Mouse (Mus musculus): ENCODE data around the gene Rdh8. TPM values are rescaled to one million over a fixed set of nuclear protein-coding genes. Genes with fewer than 3 reads are reported as not detected.
"Not testable (repeated sequence)": the region's sequence is repeated elsewhere in the genome, so short reads cannot be mapped to it uniquely, and the experiment has no call there.

Rdh8 gene
- total RNA-seq (2021) = not detected in 2 replicates
- long read RNA-seq = 0 reads

- no peak for DNase-seq
These were observed at the start of gene Rdh8 for GRCm38 (mm10) chr9:20818236-20818635. Gene Rdh8, plus strand, starts transcription at chr9:20818503.

- DNase-seq = no peak
These were observed 37.0 kb upstream of the Rdh8 start for GRCm38 (mm10) chr9:20781286-20781685.

GRCm38 (mm10) chr9:20785055-20785454 lies 33.2 kb upstream of the Rdh8 start:
- no peak for DNase-seq

- DNase-seq = no peak
These were observed 30.3 kb upstream of the Rdh8 start for GRCm38 (mm10) chr9:20787992-20788391.

GRCm38 (mm10) chr9:20789651-20790050 lies 28.7 kb upstream of the Rdh8 start:
- DNase-seq = no peak

- no peak for DNase-seq
These were observed 28.0 kb upstream of the Rdh8 start for GRCm38 (mm10) chr9:20790345-20790744.

GRCm38 (mm10) chr9:20794108-20794806 lies 24.0 kb upstream of the Rdh8 start:
- no peak for DNase-seq

- peak; percentile 67 for DNase-seq
These were observed 13.8 kb upstream of the Rdh8 start for GRCm38 (mm10) chr9:20804266-20805158.

GRCm38 (mm10) chr9:20805159-20805495 lies 13.2 kb upstream of the Rdh8 start:
- DNase-seq = peak; percentile 57

- DNase-seq = peak; percentile 30
These were observed 12.6 kb upstream of the Rdh8 start for GRCm38 (mm10) chr9:20805706-20806105.

- DNase-seq = peak; percentile 42
These were observed 8.0 kb upstream of the Rdh8 start for GRCm38 (mm10) chr9:20810271-20810670.

GRCm38 (mm10) chr9:20810773-20811172 lies 7.5 kb upstream of the Rdh8 start:
- no peak for DNase-seq

- DNase-seq = peak; percentile 78
These were observed 5.6 kb upstream of the Rdh8 start for GRCm38 (mm10) chr9:20812537-20813271.

GRCm38 (mm10) chr9:20814521-20815272 lies 3.6 kb upstream of the Rdh8 start, which contains the start of gene Col5a3:
Gene Col5a3, minus strand, starts transcription at chr9:20815067.
- DNase-seq = peak; percentile 82

- no peak for DNase-seq
These were observed 1.7 kb downstream of the Rdh8 start for GRCm38 (mm10) chr9:20820001-20820400.

- no peak for DNase-seq
These were observed 4.5 kb downstream of the Rdh8 start for GRCm38 (mm10) chr9:20822821-20823220.

GRCm38 (mm10) chr9:20825781-20826180 lies 7.5 kb downstream of the Rdh8 start:
- DNase-seq = no peak

GRCm38 (mm10) chr9:20828127-20828526 lies 9.8 kb downstream of the Rdh8 start:
- DNase-seq = no peak

GRCm38 (mm10) chr9:20830901-20831643 lies 12.8 kb downstream of the Rdh8 start:
- peak; percentile 98 for DNase-seq

- no peak for DNase-seq
These were observed 16.6 kb downstream of the Rdh8 start for GRCm38 (mm10) chr9:20834881-20835280.

- not testable (repeated sequence) for DNase-seq
These were observed 17.2 kb downstream of the Rdh8 start for GRCm38 (mm10) chr9:20835431-20835954.

All from adrenal gland, postnatal 25 days (tissue).